Mouse (Mus musculus) ES-Bruce4 (cell line): ENCODE results near the gene Gm17571. TPM values are rescaled to one million over a fixed set of nuclear protein-coding genes. Genes with fewer than 3 reads are reported as not detected.

Source experiments
- H3K27ac ChIP-seq: 2 replicates; pipeline ENCODE4 v1.5.1; 2012; ENCODE audit warnings: low read length, inconsistent platforms; ENCODE audit not compliant: insufficient read depth
- H3K27me3 ChIP-seq: 2 replicates; pipeline ENCODE4 v1.6.1; 2012; ENCODE audit warnings: mild to moderate bottlenecking, low read length, inconsistent platforms; ENCODE audit not compliant: control insufficient read depth, poor library complexity, insufficient read depth, severe bottlenecking
- H3K36me3 ChIP-seq: 2 replicates; pipeline ENCODE4 v1.6.1; 2012; ENCODE audit warnings: inconsistent platforms, mild to moderate bottlenecking, low read length, moderate library complexity; ENCODE audit not compliant: control insufficient read depth, poor library complexity, insufficient read depth, severe bottlenecking
- H3K4me1 ChIP-seq: one replicate; pipeline ENCODE4 v1.8.1; 2011; ENCODE audit warnings: low read length; ENCODE audit not compliant: control insufficient read depth, insufficient read depth
- H3K4me3 ChIP-seq: 2 replicates; pipeline ENCODE4 v1.5.1; 2011; ENCODE audit warnings: low read depth, mild to moderate bottlenecking, low read length
- H3K9ac ChIP-seq: 2 replicates; pipeline ENCODE4 v1.6.1; 2012; ENCODE audit warnings: low read depth, mild to moderate bottlenecking, inconsistent platforms; ENCODE audit not compliant: poor library complexity, severe bottlenecking
- H3K9me3 ChIP-seq: replicated peaks from 2 replicates; pipeline ENCODE4 v1.6.1; 2012; ENCODE audit warnings: mild to moderate bottlenecking, low read length, inconsistent platforms; ENCODE audit not compliant: control insufficient read depth, poor library complexity, insufficient read depth, severe bottlenecking
- CTCF ChIP-seq: IDR thresholded peaks from one replicate; pipeline ENCODE4 v1.8.1; 2011; ENCODE audit warnings: low read depth, low read length
- EP300 ChIP-seq: IDR thresholded peaks from 2 replicates; pipeline ENCODE4 v1.6.1; 2011; ENCODE audit warnings: low read depth, low read length; ENCODE audit not compliant: insufficient read depth
- POLR2A ChIP-seq: IDR thresholded peaks from one replicate; pipeline ENCODE4 v1.8.1; 2011; ENCODE audit warnings: low read length; ENCODE audit not compliant: insufficient read depth
- polyA plus RNA-seq: library from polyadenylated mRNA; stranded (reverse); fragments of >200 nt; gene quantifications from 2 replicates; pipeline ENCODE4 v1.2.4, GENCODE M21; 2011; ENCODE audit warnings: low read depth; ENCODE audit not compliant: missing spikeins, insufficient read depth, insufficient read length

Gm17571 gene
- polyA plus RNA-seq, 1 experiment, result not detected

DNA sequence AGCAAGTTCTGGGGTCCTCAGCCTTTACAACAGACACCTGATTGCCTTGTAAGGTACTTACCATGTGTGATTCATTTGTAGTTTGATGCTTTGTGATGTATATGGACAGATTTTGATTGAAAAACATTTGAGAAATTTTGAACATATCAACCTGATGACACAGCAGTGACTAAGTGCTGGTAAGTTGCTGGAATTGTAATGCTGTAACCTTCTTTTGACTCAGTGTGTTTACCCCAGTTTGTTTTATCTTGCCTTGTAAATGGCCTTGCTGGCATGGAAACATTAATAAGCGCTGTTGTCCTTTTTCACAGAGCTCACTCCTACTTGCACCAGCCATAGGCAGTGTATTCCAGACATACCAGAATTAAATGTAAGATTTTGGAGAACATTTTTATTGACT lies 14.4 kb upstream of the Gm17571 start:
- no peaks in the 10 kb centered on the region for H3K36me3 ChIP-seq
- no peak overlapping the region for H3K4me3 ChIP-seq
- H3K9me3 ChIP-seq, result no peaks in the 10 kb centered on the region
- H3K27ac ChIP-seq, result no peak overlapping the region
- H3K9ac ChIP-seq, result no peak overlapping the region
- H3K4me1 ChIP-seq, result no peaks in the 10 kb centered on the region
- H3K27me3 ChIP-seq, result no peaks in the 10 kb centered on the region
- TF ChIP-seq CTCF (no peak), POLR2A (no peak), EP300 (no peak)

DNA sequence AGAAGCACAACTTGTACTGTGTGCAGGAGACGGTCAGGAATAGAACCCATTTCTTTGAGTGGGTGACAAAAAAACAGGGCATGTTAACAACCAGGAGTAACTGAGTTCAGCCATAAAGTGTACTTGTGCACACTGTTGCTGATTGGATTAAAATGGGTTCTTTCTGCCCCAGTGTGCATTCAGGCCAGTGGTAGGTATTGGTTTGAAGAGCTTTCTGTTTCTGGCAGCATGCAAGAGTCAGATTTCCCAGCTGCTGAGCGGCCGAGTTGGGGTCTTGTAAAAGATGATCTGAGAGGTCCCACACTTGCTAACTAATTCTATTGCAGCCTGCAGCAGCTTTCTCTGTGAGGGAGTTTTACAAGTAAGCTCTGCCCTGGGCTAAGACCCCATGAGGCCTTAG lies 13.5 kb upstream of the Gm17571 start:
- Histone ChIP-seq H3K9me3 (no peaks in the 10 kb centered on the region), H3K9ac (no peak overlapping the region), H3K27ac (no peak overlapping the region), H3K4me3 (no peak overlapping the region), H3K4me1 (no peaks in the 10 kb centered on the region), H3K36me3 (no peaks in the 10 kb centered on the region), H3K27me3 (no peaks in the 10 kb centered on the region)
- no peak for TF ChIP-seq POLR2A
- no peak for TF ChIP-seq EP300
- TF ChIP-seq CTCF, result no peak

DNA sequence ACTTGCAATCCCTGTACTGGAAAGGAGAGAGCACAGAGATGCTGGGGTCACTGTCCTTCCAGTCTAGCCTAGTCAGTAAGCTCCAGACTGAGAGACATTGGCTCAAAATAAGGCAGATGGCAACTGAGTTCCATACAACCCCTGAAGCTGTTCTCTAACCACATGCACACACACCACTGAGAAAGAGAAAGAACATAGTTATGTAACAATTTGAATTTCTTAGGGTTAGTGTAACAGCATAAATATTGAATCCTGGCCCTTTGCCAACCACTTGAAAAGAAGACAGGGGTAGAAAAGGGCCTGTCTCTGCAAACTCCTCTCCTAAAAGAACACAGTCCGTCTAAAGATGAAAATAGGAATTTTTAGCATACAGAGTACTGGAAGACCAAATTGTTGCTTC lies 12.8 kb upstream of the Gm17571 start:
- Histone ChIP-seq H3K36me3 (no peaks in the 10 kb centered on the region), H3K27ac (no peak overlapping the region), H3K27me3 (no peaks in the 10 kb centered on the region), H3K4me1 (no peaks in the 10 kb centered on the region), H3K4me3 (no peak overlapping the region), H3K9me3 (no peaks in the 10 kb centered on the region), H3K9ac (no peak overlapping the region)
- TF ChIP-seq POLR2A (no peak), CTCF (no peak), EP300 (no peak)

DNA sequence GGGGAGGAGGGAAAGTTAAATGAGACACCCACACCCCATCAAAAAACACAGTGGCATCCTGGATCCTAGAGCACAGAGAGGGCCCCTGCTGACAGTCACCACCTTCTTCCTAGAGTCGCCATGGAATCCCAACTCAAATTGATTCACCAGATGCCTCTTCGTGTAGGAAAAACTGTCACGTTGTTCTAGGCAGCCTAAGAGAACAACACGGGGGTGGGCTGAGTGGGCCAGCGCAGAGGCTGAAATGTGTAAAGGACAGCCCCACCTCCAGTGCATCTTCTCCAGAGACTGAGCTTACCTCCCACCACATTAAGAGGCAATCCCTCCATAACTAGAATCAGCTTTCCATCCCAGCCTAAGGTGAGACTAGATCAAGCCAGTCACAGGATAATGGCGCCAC lies 11.2 kb upstream of the Gm17571 start:
- H3K9ac ChIP-seq, result no peak overlapping the region
- H3K9me3 ChIP-seq, result no peaks in the 10 kb centered on the region
- no peaks in the 10 kb centered on the region for H3K4me1 ChIP-seq
- H3K36me3 ChIP-seq, result no peaks in the 10 kb centered on the region
- H3K4me3 ChIP-seq, result no peak overlapping the region
- H3K27ac ChIP-seq, result no peak overlapping the region
- TF ChIP-seq EP300 (no peak), CTCF (no peak), POLR2A (no peak)
- H3K27me3 ChIP-seq, result no peaks in the 10 kb centered on the region

DNA sequence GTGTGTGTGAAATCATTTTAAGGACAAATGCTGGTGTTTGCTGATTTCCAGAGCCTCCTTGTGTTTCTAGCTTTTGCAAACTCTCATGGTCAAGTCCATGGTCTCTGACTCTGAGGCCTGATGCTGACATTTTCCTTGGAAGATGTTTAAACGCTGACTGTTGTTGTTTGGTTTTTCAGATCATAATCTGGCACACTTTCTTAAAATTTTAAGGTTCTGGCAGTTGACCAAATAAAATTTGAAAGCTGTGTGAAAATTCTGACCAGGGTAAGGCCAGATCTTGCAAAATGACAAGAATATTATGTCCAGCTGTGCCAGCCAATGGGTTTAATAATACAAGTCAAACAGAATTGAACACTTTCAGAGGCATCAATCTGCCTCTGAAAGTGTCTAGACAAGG lies 8.7 kb upstream of the Gm17571 start:
- Histone ChIP-seq H3K4me3 (no peak overlapping the region), H3K27me3 (no peaks in the 10 kb centered on the region), H3K27ac (no peak overlapping the region), H3K36me3 (no peaks in the 10 kb centered on the region), H3K9ac (no peak overlapping the region), H3K9me3 (no peaks in the 10 kb centered on the region), H3K4me1 (no peaks in the 10 kb centered on the region)
- TF ChIP-seq CTCF, result no peak
- TF ChIP-seq POLR2A, result no peak

DNA sequence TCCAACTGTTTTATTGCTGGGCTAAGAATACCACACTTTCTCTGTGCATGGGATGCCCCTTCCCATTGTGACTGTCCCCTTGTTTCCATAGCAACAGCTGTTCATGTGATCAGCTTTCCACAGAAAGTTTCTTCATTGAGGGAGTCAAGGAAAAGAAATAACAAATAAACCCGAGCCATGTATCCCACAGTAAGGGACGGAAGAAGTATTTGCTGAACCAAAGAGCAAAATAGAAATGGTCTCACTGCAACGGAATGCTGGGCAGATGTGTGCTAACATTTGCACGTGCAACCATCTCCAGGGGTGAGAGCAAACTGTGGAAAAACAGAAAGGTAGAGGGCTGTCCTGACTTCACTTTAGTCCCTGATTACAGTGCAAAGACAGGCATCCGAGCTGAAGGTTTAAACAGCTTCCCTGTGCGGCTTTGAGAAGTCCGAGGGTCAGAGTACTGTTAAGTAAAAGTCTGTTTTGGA lies 8.1 kb upstream of the Gm17571 start:
- Histone ChIP-seq H3K9me3 (no peaks in the 10 kb centered on the region), H3K4me3 (no peak overlapping the region), H3K27ac (no peak overlapping the region), H3K4me1 (no peaks in the 10 kb centered on the region), H3K27me3 (no peaks in the 10 kb centered on the region), H3K36me3 (no peaks in the 10 kb centered on the region), H3K9ac (no peak overlapping the region)
- TF ChIP-seq EP300 (no peak), CTCF (no peak), POLR2A (no peak)
